Mouse (Mus musculus): ENCODE data around the gene St14. TPM values are rescaled to one million over a fixed set of nuclear protein-coding genes. Genes with fewer than 3 reads are reported as not detected.
"Not testable (repeated sequence)": the region's sequence is repeated elsewhere in the genome, so short reads cannot be mapped to it uniquely, and the experiment has no call there.

Gene St14
- polyA plus RNA-seq, 1 experiment from 2014 or later: 2.1 TPM

- Histone ChIP-seq H3K27ac (no peak overlapping the region), H3K4me3 (ENCODE audit: inconsistent target) (no peak overlapping the region), H3K36me3 (ENCODE audit: inconsistent target) (no peaks in the 10 kb centered on the region), H3K79me2 (ENCODE audit: inconsistent target) (no peaks in the 10 kb centered on the region)
- 81% methylated on average over 5 of the region's 5 CpGs for WGBS (ENCODE audit: missing documents)
Observed at GRCm38 (mm10) chr9:31085556-31085955, 46.1 kb downstream of the St14 start.

GRCm38 (mm10) chr9:31082771-31083170 lies 48.9 kb downstream of the St14 start:
- Histone ChIP-seq H3K79me2 (ENCODE audit: inconsistent target) (no peaks in the 10 kb centered on the region), H3K36me3 (ENCODE audit: inconsistent target) (no peaks in the 10 kb centered on the region), H3K27ac (no peak overlapping the region), H3K4me3 (ENCODE audit: inconsistent target) (no peak overlapping the region)
- 93% methylated on average over 6 of the region's 6 CpGs for WGBS (ENCODE audit: missing documents)

- WGBS (ENCODE audit: missing documents): 16% methylated on average over 15 of the region's 15 CpGs
- Histone ChIP-seq H3K36me3 (ENCODE audit: inconsistent target) (no peaks in the 10 kb centered on the region), H3K79me2 (ENCODE audit: inconsistent target) (no peaks in the 10 kb centered on the region), H3K27ac (no peak overlapping the region), H3K4me3 (ENCODE audit: inconsistent target) (no peak overlapping the region)
Observed at GRCm38 (mm10) chr9:31082054-31082666, 49.5 kb downstream of the St14 start.

- WGBS (ENCODE audit: missing documents): 89% methylated on average over 6 of the region's 6 CpGs
- Histone ChIP-seq H3K27ac (no peak overlapping the region), H3K79me2 (ENCODE audit: inconsistent target) (no peaks in the 10 kb centered on the region), H3K36me3 (ENCODE audit: inconsistent target) (no peaks in the 10 kb centered on the region), H3K4me3 (ENCODE audit: inconsistent target) (no peak overlapping the region)
Observed at GRCm38 (mm10) chr9:31080726-31081125, 50.9 kb downstream of the St14 start.

GRCm38 (mm10) chr9:31074836-31075235 lies 56.8 kb downstream of the St14 start:
- no peaks in the 10 kb centered on the region for H3K36me3 ChIP-seq (ENCODE audit: inconsistent target)
- no peaks in the 10 kb centered on the region for H3K79me2 ChIP-seq (ENCODE audit: inconsistent target)
- H3K27ac ChIP-seq: no peak overlapping the region
- 95% methylated on average over 10 of the region's 10 CpGs for WGBS (ENCODE audit: missing documents)
- H3K4me3 ChIP-seq (ENCODE audit: inconsistent target): no peak overlapping the region

GRCm38 (mm10) chr9:31073797-31074196 lies 57.9 kb downstream of the St14 start:
- Histone ChIP-seq H3K4me3 (ENCODE audit: inconsistent target) (no peak overlapping the region), H3K79me2 (ENCODE audit: inconsistent target) (no peaks in the 10 kb centered on the region), H3K36me3 (ENCODE audit: inconsistent target) (peaks cover 9% of the 10 kb centered on the region; the same call in 1 of the 2 replicates), H3K27ac (no peak overlapping the region)
- WGBS (ENCODE audit: missing documents): 78% methylated on average over 7 of the region's 7 CpGs

- H3K4me3 ChIP-seq (ENCODE audit: inconsistent target): no peak overlapping the region
- H3K36me3 ChIP-seq (ENCODE audit: inconsistent target): peaks cover 17% of the 10 kb centered on the region; the same call in 1 of the 2 replicates
- H3K79me2 ChIP-seq (ENCODE audit: inconsistent target): no peaks in the 10 kb centered on the region
- H3K27ac ChIP-seq: no peak overlapping the region
- 98% methylated on average over 5 of the region's 5 CpGs for whole genome bisulfite sequencing (ENCODE audit: missing documents)
Observed at GRCm38 (mm10) chr9:31072256-31072655, 59.4 kb downstream of the St14 start.

- no peak overlapping the region for H3K4me3 ChIP-seq (ENCODE audit: inconsistent target)
- WGBS (ENCODE audit: missing documents): 98% methylated on average over 8 of the region's 8 CpGs
- H3K79me2 ChIP-seq (ENCODE audit: inconsistent target): no peaks in the 10 kb centered on the region
- H3K36me3 ChIP-seq (ENCODE audit: inconsistent target): peaks cover 32% of the 10 kb centered on the region
- H3K27ac ChIP-seq: no peak overlapping the region
Observed at GRCm38 (mm10) chr9:31070706-31071105, 60.9 kb downstream of the St14 start.

GRCm38 (mm10) chr9:31058723-31059122 lies 72.9 kb downstream of the St14 start:
- no peak overlapping the region for H3K4me3 ChIP-seq (ENCODE audit: inconsistent target)
- H3K79me2 ChIP-seq (ENCODE audit: inconsistent target): no peaks in the 10 kb centered on the region
- 100% methylated on average over 2 of the region's 2 CpGs for WGBS (ENCODE audit: missing documents)
- H3K36me3 ChIP-seq (ENCODE audit: inconsistent target): peaks cover 30% of the 10 kb centered on the region; the same call in 1 of the 2 replicates
- H3K27ac ChIP-seq: no peak overlapping the region

- H3K79me2 ChIP-seq (ENCODE audit: inconsistent target); H3K27ac ChIP-seq; H3K4me3 ChIP-seq (ENCODE audit: inconsistent target); H3K36me3 ChIP-seq (ENCODE audit: inconsistent target): not testable (repeated sequence)
- WGBS (ENCODE audit: missing documents): 95% methylated on average over 5 of the region's 6 CpGs
Observed at GRCm38 (mm10) chr9:31051509-31051908, 80.1 kb downstream of the St14 start.

- Histone ChIP-seq H3K4me3 (ENCODE audit: inconsistent target) (no peak overlapping the region), H3K79me2 (ENCODE audit: inconsistent target) (no peaks in the 10 kb centered on the region; the same call in 1 of the 2 replicates), H3K36me3 (ENCODE audit: inconsistent target) (peaks cover 7% of the 10 kb centered on the region; the same call in 1 of the 2 replicates), H3K27ac (no peak overlapping the region)
- 43% methylated on average over 5 of the region's 5 CpGs for WGBS (ENCODE audit: missing documents)
Observed at GRCm38 (mm10) chr9:31050208-31050607, 81.4 kb downstream of the St14 start.

Other genes starting within 250 kb of the St14 start
- gene Adamts15, start 209.4 kb downstream of the St14 start, polyA plus RNA-seq (2018): 0.03 to 0.04 TPM in 2 of 3 replicates, not detected in the other
- not detected in 3 replicates for gene Adamts8, start 189.3 kb downstream of the St14 start, polyA plus RNA-seq (2018)
- gene Zbtb44, start 101.2 kb downstream of the St14 start, polyA plus RNA-seq (2018): 7.1 to 8.1 TPM (median 7.4 TPM) in 3 replicates
- 523 to 1,267 TPM (median 707 TPM) in 3 replicates for gene Aplp2, start 80.0 kb upstream of the St14 start, polyA plus RNA-seq (2018)
- 4.1 to 4.7 TPM (median 4.6 TPM) in 3 replicates for gene Prdm10, start 148.7 kb upstream of the St14 start, polyA plus RNA-seq (2018)